Mouse (Mus musculus): ENCODE results near the gene Pmfbp1.

- TF ChIP-seq GATA1 (IDR thresholded peaks at IDR 0.05; ENCODE audit: borderline replicate concordance, low read length) (no peak), FLI1 (IDR thresholded peaks at IDR 0.05; ENCODE audit: low read length) (no peak)
These were observed 19.2 kb upstream of the Pmfbp1 start for GRCm38 (mm10) chr8:109474442-109475121.

Measured in megakaryocyte, embryonic 14.5 days (primary cell).